Mouse (Mus musculus): ENCODE data around the gene Ppp2r5b. TPM values are rescaled to one million over a fixed set of nuclear protein-coding genes. Genes with fewer than 3 reads are reported as not detected.

The Ppp2r5b gene
- total and polyA plus RNA-seq, 3 experiments, result 2.8 to 9.8 (median 3.4) TPM

GRCm38 (mm10) chr19:6240136-6240535, 4.5 kb upstream of the Ppp2r5b start:
- H3K27ac ChIP-seq (ENCODE audit: insufficient read depth, low read depth), result no peak overlapping the region
- peaks cover 10% of the 10 kb centered on the region; the same call in 1 of the 2 replicates for H3K79me2 ChIP-seq (replicated peaks; ENCODE audit: control insufficient read depth, extremely low read depth, insufficient read depth, poor library complexity, severe bottlenecking)
- H3K27me3 ChIP-seq (replicated peaks), result no peaks in the 10 kb centered on the region
- H3K9me3 ChIP-seq (replicated peaks; ENCODE audit: low read length), result no peaks in the 10 kb centered on the region
- H3K4me3 ChIP-seq (replicated peaks in 1 of 3; ENCODE audit: low read depth in 2 of 3, low read length in 2 of 3, poor library complexity in 1 of 3), result no peak overlapping the region
- in situ Hi-C loops (cut with MboI; ENCODE audit: low pct_ligation_motif_present, low pct_unique_long_range_greater_than_20kb, low sequenced_read_pairs) (no loop called here), dilution Hi-C loops (cut with MboI; ENCODE audit: extremely low pct_ligation_motif_present, extremely low pct_unique_long_range_greater_than_20kb, low sequenced_read_pairs) (no loop called here)
- TF ChIP-seq EP300 (IDR thresholded peaks at IDR 0.05; ENCODE audit: low read length), result no peak
- TF ChIP-seq JUND (conservative IDR thresholded peaks at IDR 0.05; ENCODE audit: low read depth, low read length), result no peak
- no peak for TF ChIP-seq BHLHE40 (IDR thresholded peaks at IDR 0.05; ENCODE audit: low read depth, low read length)
- TF ChIP-seq MAX (IDR thresholded peaks at IDR 0.05; ENCODE audit: low read length), result no peak
- TF ChIP-seq CTCF (conservative IDR thresholded peaks at IDR 0.05 in 1 of 2, IDR thresholded peaks at IDR 0.05 in 1 of 2; ENCODE audit: low read depth in 2 of 2, low read length in 2 of 2), result no peak
- TF ChIP-seq TBP (conservative IDR thresholded peaks at IDR 0.05; ENCODE audit: low read depth, low read length), result no peak
- TF ChIP-seq TCF12 (IDR thresholded peaks at IDR 0.05; ENCODE audit: low read depth, low read length), result no peak
- TF ChIP-seq HCFC1 (IDR thresholded peaks at IDR 0.05; ENCODE audit: low read depth, low read length), result no peak
- TF ChIP-seq SMC3 (IDR thresholded peaks at IDR 0.05; ENCODE audit: low read depth, low read length), result no peak
- TF ChIP-seq PAX5 (IDR thresholded peaks at IDR 0.05; ENCODE audit: low read length), result no peak
- TF ChIP-seq MYC (IDR thresholded peaks at IDR 0.05; ENCODE audit: low read depth, low read length), result no peak
- TF ChIP-seq USF1 (IDR thresholded peaks at IDR 0.05; ENCODE audit: low read depth, low read length), result no peak
- peaks cover 0 to 27% of the 10 kb centered on the region in 2 experiments; a peak in 2 of 4 replicates for H3K4me1 ChIP-seq (ENCODE audit: control insufficient read depth in 1 of 2, insufficient read depth in 2 of 2)
- no peak for DNase-seq (ENCODE audit: extremely low read depth)
- H3K9ac ChIP-seq (ENCODE audit: insufficient read depth, low read depth), result no peak overlapping the region
- peaks cover 8 to 21% of the 10 kb centered on the region in 2 experiments for H3K36me3 ChIP-seq (replicated peaks in 1 of 2; ENCODE audit: control insufficient read depth in 1 of 2, insufficient read depth in 1 of 2, low read length in 1 of 2)
- H3K4me2 ChIP-seq (ENCODE audit: insufficient read depth, low read depth, poor library complexity, severe bottlenecking), result no peak overlapping the region

GRCm38 (mm10) chr19:6238740-6239139, 3.1 kb upstream of the Ppp2r5b start:
- Histone ChIP-seq H3K4me2 (ENCODE audit: insufficient read depth, low read depth, poor library complexity, severe bottlenecking) (no peak overlapping the region), H3K4me1 (ENCODE audit: control insufficient read depth in 1 of 2, insufficient read depth in 2 of 2) (peaks cover 0 to 31% of the 10 kb centered on the region in 2 experiments; a peak in 2 of 4 replicates), H3K79me2 (replicated peaks; ENCODE audit: control insufficient read depth, extremely low read depth, insufficient read depth, poor library complexity, severe bottlenecking) (peaks cover 10% of the 10 kb centered on the region; the same call in 1 of the 2 replicates), H3K36me3 (replicated peaks in 1 of 2; ENCODE audit: control insufficient read depth in 1 of 2, insufficient read depth in 1 of 2, low read length in 1 of 2) (peaks cover 0 to 7% of the 10 kb centered on the region in 2 experiments), H3K27ac (ENCODE audit: insufficient read depth, low read depth) (no peak overlapping the region), H3K9ac (ENCODE audit: insufficient read depth, low read depth) (no peak overlapping the region), H3K27me3 (replicated peaks) (no peaks in the 10 kb centered on the region), H3K9me3 (replicated peaks; ENCODE audit: low read length) (no peaks in the 10 kb centered on the region), H3K4me3 (replicated peaks in 1 of 3; ENCODE audit: low read depth in 2 of 3, low read length in 2 of 3, poor library complexity in 1 of 3) (no peak overlapping the region)
- no peak for TF ChIP-seq MEF2A (IDR thresholded peaks at IDR 0.05; ENCODE audit: borderline replicate concordance, low read depth, low read length)
- TF ChIP-seq ELF1 (IDR thresholded peaks at IDR 0.05; ENCODE audit: low read depth, low read length), result no peak
- no peak for TF ChIP-seq PAX5 (IDR thresholded peaks at IDR 0.05; ENCODE audit: low read length)
- no peak for TF ChIP-seq TBP (conservative IDR thresholded peaks at IDR 0.05; ENCODE audit: low read depth, low read length)
- no peak for TF ChIP-seq TCF12 (IDR thresholded peaks at IDR 0.05; ENCODE audit: low read depth, low read length)
- no peak for TF ChIP-seq JUN (IDR thresholded peaks at IDR 0.05; ENCODE audit: insufficient read depth, low read depth, low read length)
- no peak for TF ChIP-seq ETS1 (conservative IDR thresholded peaks at IDR 0.05; ENCODE audit: low read depth, low read length)
- TF ChIP-seq UBTF (IDR thresholded peaks at IDR 0.05; ENCODE audit: low read depth, low read length), result no peak
- in situ Hi-C loops (cut with MboI; ENCODE audit: low pct_ligation_motif_present, low pct_unique_long_range_greater_than_20kb, low sequenced_read_pairs) (no loop called here), dilution Hi-C loops (cut with MboI; ENCODE audit: extremely low pct_ligation_motif_present, extremely low pct_unique_long_range_greater_than_20kb, low sequenced_read_pairs) (no loop called here)
- DNase-seq (ENCODE audit: extremely low read depth), result no peak
